Mouse (Mus musculus): ENCODE results near the gene Ntf3. TPM values are rescaled to one million over a fixed set of nuclear protein-coding genes. Genes with fewer than 3 reads are reported as not detected.

Ntf3 gene
- total RNA-seq, 2 experiments from 2014 or later, result 12.5 to 14.0 TPM

DNA sequence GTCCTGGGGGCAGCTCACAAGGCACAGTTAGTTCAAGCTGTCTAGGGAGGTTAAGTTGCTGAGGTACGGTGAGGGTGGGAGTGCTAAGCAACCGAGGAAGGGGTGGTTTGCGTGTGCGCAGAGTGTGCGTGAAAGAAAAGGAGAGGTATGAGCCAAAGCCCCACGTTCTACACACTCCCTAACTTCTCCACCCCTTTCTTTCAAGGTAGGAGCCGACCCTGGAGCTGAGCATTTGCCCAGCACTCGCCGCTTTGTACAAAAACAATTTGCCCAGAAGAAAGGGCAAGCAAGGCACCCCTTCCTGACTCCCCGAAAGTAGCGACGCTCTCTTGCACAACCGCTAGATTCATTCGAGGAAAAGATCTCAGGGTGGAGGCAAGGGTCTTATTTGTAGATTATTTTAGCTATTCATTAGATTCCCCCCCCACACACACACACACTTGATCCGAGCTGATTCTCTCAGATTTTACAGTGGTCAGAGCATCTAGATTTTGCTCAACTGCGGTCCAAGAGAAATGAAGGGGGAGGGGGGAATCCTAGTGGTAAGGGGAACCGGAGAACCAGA, 1.0 kb downstream of the Ntf3 start:
- DNase-seq (ENCODE audit: low spot score in 2 of 2), result no peak
- TF ChIP-seq CTCF (conservative IDR thresholded peaks at IDR 0.05), result no peak
- Histone ChIP-seq H3K4me3 (no peak overlapping the region), H3K27ac (no peak overlapping the region)

GRCm38 (mm10) chr6:126164781-126165180, 1.9 kb downstream of the Ntf3 start:
- H3K27ac ChIP-seq, result peak overlapping the region; percentile 51; the same call in 1 of the 2 replicates
- H3K4me3 ChIP-seq, result peak overlapping the region; percentile 61
- DNase-seq (ENCODE audit: low spot score in 2 of 2), result no peak
- no peak for TF ChIP-seq CTCF (conservative IDR thresholded peaks at IDR 0.05)

- DNase-seq (ENCODE audit: low spot score in 2 of 2), result no peak
- no peak for TF ChIP-seq CTCF (conservative IDR thresholded peaks at IDR 0.05)
- peak overlapping the region; percentile 91 for H3K27ac ChIP-seq
- peak overlapping the region; percentile 61 for H3K4me3 ChIP-seq
These were observed 2.6 kb downstream of the Ntf3 start for GRCm38 (mm10) chr6:126163861-126164755.

DNA sequence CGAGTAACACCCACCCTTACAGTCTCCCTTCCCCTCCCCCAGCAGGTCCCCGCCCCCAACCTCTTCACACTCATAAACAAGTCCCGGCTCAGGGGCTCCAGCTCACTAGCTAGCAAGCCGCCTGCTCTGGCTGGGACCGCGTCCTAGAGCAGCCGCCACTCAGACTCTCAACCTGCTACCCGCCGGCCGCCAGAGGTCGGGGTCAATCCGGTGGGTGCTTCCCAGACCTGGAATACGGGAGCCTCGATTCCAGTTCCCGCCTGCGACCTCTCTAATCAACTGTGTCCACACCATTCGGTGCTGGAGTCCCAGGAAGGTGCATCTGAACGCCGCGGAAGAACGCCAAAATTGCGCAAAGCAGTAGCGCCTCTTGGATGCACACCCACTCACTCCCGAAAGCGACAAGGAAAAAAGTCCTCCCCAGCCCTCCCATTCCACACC, 3.5 kb downstream of the Ntf3 start:
- Histone ChIP-seq H3K27ac (peak overlapping the region; percentile 91), H3K4me3 (peak overlapping the region; percentile 61)
- DNase-seq (ENCODE audit: low spot score in 2 of 2), result peak in 1 of 2 experiments; percentile 49
- TF ChIP-seq CTCF (conservative IDR thresholded peaks at IDR 0.05), result peak; percentile 20; the same call in 1 of the 2 replicates

GRCm38 (mm10) chr6:126162351-126162758, 4.4 kb downstream of the Ntf3 start:
- peak in 1 of 2 experiments; percentile 30 for DNase-seq (ENCODE audit: low spot score in 2 of 2)
- Histone ChIP-seq H3K4me3 (peak overlapping the region; percentile 61), H3K27ac (peak overlapping the region; percentile 91)
- TF ChIP-seq CTCF (conservative IDR thresholded peaks at IDR 0.05), result no peak

DNA sequence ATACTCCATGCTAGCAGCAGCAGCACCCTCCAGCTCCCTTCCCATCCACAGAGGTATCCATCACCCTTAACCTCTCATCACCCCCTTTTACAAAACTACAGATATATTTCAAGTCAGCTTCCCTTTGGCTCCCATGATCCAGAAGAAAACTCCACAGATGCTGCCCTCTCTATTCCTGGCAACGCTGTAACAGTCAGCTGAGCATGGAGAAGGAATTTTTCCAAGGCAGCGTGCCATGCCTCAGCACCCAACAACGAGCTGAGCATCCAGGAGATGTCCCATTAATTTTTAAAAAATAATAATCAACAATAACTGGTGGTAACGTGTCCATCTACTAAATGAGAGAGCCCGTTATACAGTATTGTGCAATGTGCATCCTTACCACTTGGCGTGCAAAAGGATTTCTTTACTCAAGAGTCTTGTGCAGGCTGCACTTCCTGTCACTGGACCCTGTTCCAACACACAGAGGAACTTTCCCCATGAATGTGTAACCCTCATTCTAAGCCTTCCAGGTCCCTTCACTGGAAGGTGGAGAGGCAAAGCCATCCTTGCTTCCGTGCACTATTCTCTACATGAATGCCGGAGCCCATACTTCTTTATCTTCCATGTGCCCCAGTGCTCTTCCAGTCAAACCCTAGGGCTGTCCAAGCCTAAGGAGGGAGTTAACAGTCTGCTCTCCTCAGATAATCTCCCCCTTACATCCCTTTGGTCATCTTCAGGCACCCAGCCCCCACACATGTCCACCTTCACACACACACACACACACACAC, 5.0 kb downstream of the Ntf3 start:
- DNase-seq (ENCODE audit: low spot score in 2 of 2), result no peak
- peak; percentile 33 for TF ChIP-seq CTCF (conservative IDR thresholded peaks at IDR 0.05)
- peak overlapping the region; percentile 41 for H3K4me3 ChIP-seq

DNA sequence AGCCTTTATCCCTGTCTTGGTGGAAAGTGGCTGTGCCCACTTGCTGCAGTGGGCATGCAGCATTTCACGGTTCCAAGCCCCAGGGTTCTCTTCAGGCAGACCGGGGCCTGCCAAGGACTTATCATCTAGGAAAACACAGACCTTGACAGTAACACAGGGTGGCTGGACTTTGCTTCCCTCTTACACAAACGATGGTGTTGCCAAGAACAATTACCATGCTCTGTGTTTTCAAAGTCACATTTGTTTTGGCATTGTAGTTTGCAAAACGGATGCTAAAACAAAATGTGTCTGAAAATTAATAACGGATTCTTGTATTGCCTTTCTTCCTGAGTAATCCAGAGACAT, 6.7 kb downstream of the Ntf3 start:
- TF ChIP-seq CTCF (conservative IDR thresholded peaks at IDR 0.05), result no peak
- Histone ChIP-seq H3K27ac (peak overlapping the region; percentile 75), H3K4me3 (no peak overlapping the region)
- DNase-seq (ENCODE audit: low spot score in 2 of 2), result no peak

More for the DNA sequence above, 5.0 kb downstream of the Ntf3 start:
- H3K27ac ChIP-seq, result peak overlapping the region; percentile 75

DNA sequence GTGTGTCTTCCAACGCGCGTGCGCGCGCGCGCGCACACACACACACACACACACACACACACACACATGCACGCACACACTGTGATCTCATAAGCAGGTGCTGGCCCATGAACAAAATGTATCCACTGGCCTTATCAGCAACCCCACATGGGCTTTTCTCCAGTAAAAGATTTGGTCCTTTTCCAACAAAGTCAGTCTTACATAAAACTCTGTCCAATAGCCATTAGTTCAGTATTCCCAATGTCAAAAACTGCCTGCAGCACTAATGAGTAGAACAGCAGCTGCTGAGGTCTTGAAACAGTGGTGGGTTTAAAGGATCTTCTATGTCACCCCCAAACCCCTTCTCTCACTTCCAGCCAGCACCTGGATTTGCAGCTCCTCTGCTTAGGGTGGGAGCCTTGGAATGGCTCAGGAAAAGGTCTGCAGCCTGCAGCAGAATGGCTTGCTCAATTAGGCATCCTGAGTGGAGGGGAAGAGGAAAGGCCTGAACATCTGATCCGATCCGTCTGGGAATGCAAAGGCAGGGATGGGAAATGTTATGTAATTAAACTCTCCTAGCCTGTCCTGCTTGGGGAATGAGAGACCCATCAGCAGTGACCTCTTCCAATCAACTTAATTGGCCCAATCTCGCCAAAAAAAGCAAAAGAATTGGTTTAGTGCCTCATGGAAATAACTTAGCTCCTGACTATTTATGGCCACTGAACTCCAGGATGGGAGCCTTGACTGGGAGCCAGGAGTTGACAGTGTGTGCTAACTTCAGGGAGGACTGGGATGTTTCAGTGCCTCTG, 7.2 kb downstream of the Ntf3 start:
- no peak for TF ChIP-seq CTCF (conservative IDR thresholded peaks at IDR 0.05)
- Histone ChIP-seq H3K27ac (peak overlapping the region; percentile 75; the same call in 1 of the 2 replicates), H3K4me3 (no peak overlapping the region)
- DNase-seq (ENCODE audit: low spot score in 2 of 2), result no peak

- peak in 1 of 2 experiments; percentile 41 for DNase-seq (ENCODE audit: low spot score in 2 of 2)
- H3K27ac ChIP-seq, result peak overlapping the region; percentile 2; the same call in 1 of the 2 replicates
- TF ChIP-seq CTCF (conservative IDR thresholded peaks at IDR 0.05), result no peak
- no peak overlapping the region for H3K4me3 ChIP-seq
These were observed 10.8 kb downstream of the Ntf3 start for GRCm38 (mm10) chr6:126155928-126156327.

DNA sequence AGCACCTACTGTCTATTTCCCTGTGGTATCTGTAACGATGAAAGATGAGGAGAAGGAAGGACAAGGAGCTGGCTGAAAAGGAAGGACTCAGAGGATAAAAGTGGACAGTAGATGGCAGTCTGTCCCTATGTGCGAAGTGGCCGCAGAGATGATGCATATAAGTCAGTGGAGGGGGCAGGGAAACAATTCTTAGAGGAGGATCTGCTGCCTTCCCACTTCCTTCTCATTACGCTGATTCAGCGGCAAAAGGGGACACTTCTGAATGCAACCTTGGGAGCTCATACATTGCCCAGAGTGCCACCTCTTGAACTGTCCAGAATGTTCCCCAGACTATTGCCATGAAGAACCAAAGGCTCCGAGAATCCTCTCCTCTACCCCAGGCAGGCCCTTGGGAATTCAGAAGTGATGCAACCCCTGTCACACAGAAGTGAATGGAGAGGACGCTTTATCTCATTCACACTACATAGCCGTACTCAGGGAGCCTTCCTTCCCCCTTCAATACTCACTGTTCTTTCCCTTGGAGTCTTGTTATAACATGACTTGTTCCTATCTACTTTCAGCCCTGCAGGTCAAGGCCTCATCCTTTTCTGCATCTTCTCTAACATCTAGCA, 12.2 kb downstream of the Ntf3 start:
- no peak overlapping the region for H3K27ac ChIP-seq
- no peak for DNase-seq (ENCODE audit: low spot score in 2 of 2)
- no peak overlapping the region for H3K4me3 ChIP-seq
- peak; percentile 73 for TF ChIP-seq CTCF (conservative IDR thresholded peaks at IDR 0.05)

DNA sequence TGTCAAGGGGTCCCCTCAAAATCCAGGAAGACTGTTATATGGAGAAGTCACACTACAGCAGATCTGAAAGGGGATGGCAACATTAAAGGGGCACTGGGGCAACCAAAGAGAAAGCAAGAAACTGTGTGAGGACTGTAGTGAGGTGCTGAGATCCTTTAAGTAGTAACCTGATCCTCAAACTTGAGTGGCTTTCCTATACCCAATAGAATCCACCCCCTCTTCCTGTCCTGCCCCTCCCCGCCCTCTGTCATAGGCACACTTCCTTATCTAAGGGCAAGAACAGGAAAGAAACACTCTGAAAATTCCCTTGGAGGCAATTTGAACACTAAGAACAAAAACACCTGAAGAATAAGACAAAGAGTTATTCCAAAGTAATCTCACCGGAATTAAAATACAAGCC, 13.6 kb downstream of the Ntf3 start:
- no peak for TF ChIP-seq CTCF (conservative IDR thresholded peaks at IDR 0.05)
- H3K4me3 ChIP-seq, result no peak overlapping the region

DNA sequence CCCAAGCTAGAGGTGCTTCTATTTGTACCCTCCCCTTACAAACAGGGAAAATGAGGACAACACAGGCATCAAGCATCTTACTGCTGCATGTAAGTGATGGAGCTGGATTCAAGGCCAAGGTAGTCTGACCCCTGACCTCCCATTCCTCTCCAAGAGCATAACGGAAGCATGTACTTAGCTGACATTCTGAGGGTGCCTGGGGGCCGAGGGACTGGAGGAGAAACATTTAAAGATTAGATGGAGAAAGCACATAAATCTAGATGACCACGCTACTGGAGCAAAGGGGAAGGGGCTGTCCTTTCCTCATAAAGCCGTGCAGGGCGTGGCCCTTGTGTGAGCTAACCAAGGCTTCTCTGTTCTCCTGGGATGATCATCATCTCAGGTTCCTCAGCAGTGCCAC, 23.1 kb downstream of the Ntf3 start:
- no peak for TF ChIP-seq CTCF (conservative IDR thresholded peaks at IDR 0.05)
- Histone ChIP-seq H3K27ac (peak overlapping the region; percentile 81), H3K4me3 (no peak overlapping the region)
- DNase-seq (ENCODE audit: low spot score in 2 of 2), result no peak

More for the DNA sequence above, 13.6 kb downstream of the Ntf3 start:
- no peak overlapping the region for H3K27ac ChIP-seq
- DNase-seq (ENCODE audit: low spot score in 2 of 2), result no peak

Data from layer of hippocampus, adult 2 months (tissue).